17 mouse cellular contexts compared by ENCODE assay signal in genomic region chr6:34318636-34319035, GRCm38 (mm10). TPM values are rescaled to one million over a fixed set of nuclear protein-coding genes. Genes with fewer than 3 reads are reported as not detected.
DNase-seq lines count a peak whose midpoint lies in the region; ATAC-seq and TF ChIP-seq lines count a peak whose summit lies in the region.
"Had no signal": no experiment of that assay in that cellular context is flagged by ENCODE, and none has a peak within 500 bp of the region (broad histone marks: within the 10 kb centered on the region; RNA-seq: fewer than 3 reads in every experiment).

No protein-coding gene starts in this region.

- DNase-seq in heart, postnatal 4 days: no peak
- DNase-seq in thymus, adult 2 months: peak; percentile 32
- no peak for DNase-seq in thymus, adult 18-20 months
- peak; percentile 12 to 18 for DNase-seq in thymus, postnatal 10 days (ENCODE audit: low spot score in 2 of 2)
- no peak for DNase-seq in adrenal gland, adult 18-20 months (ENCODE audit: low spot score in 2 of 2)
- DNase-seq in layer of hippocampus, adult 9-11 months: no peak
- DNase-seq: gastrocnemius, postnatal 14 days; heart, adult 11 months; lung, adult 2 months; right cerebral cortex, postnatal 25 days had no signal

- H3K36me3 ChIP-seq in heart, embryonic 12.5 days: no peaks in the 10 kb centered on the region
- H3K36me3 ChIP-seq in thymus, adult 2 months (ENCODE audit: control insufficient read depth, insufficient read depth, low read length): no peaks in the 10 kb centered on the region
- H3K36me3 ChIP-seq: forebrain, embryonic 15.5 days; hindbrain, embryonic 13.5 days; limb, embryonic 12.5 days; liver, embryonic 12.5 days; midbrain, embryonic 12.5 days had no signal

- H3K9me3 ChIP-seq in heart, embryonic 12.5 days (replicated peaks): no peaks in the 10 kb centered on the region
- H3K9me3 ChIP-seq: embryonic facial prominence, embryonic 10.5 days; forebrain, embryonic 15.5 days; hindbrain, embryonic 13.5 days; limb, embryonic 12.5 days; liver, embryonic 12.5 days; midbrain, embryonic 12.5 days had no signal

- peaks cover 12% of the 10 kb centered on the region for H3K4me1 ChIP-seq in heart, embryonic 12.5 days (replicated peaks)
- peaks cover 3% of the 10 kb centered on the region for H3K4me1 ChIP-seq in thymus, adult 2 months (replicated peaks; ENCODE audit: control insufficient read depth, insufficient read depth, low read length)

- no peaks in the 10 kb centered on the region for H3K27me3 ChIP-seq in heart, embryonic 12.5 days (replicated peaks)
- no peaks in the 10 kb centered on the region for H3K27me3 ChIP-seq in thymus, adult 2 months (ENCODE audit: control insufficient read depth, insufficient read depth, low read length)
- H3K27me3 ChIP-seq: forebrain, embryonic 15.5 days; hindbrain, embryonic 13.5 days; limb, embryonic 12.5 days; liver, embryonic 12.5 days had no signal

- no peak overlapping the region for H3K27ac ChIP-seq in heart, embryonic 12.5 days (ENCODE audit: poor library complexity, severe bottlenecking)
- no peak overlapping the region for H3K27ac ChIP-seq in thymus, adult 2 months (ENCODE audit: control insufficient read depth, insufficient read depth, low read length)
- H3K27ac ChIP-seq: embryonic facial prominence, embryonic 10.5 days; forebrain, embryonic 15.5 days; hindbrain, embryonic 13.5 days; limb, embryonic 12.5 days; liver, embryonic 12.5 days; midbrain, embryonic 12.5 days had no signal

- H3K4me2 ChIP-seq in heart, embryonic 12.5 days: 0 out of 2 replicates have a peak overlapping the region, but pooled peaks have one; percentile 92
- H3K4me2 ChIP-seq: hindbrain, embryonic 13.5 days had no signal

- 57% methylated on average over 6 of the region's 6 CpGs for WGBS in heart, embryonic 12.5 days
- WGBS in thymus, adult 2 months: 24% methylated on average over 6 of the region's 6 CpGs

- no peak for TF ChIP-seq CTCF in thymus, adult 2 months (IDR thresholded peaks at IDR 0.05; ENCODE audit: borderline replicate concordance, control insufficient read depth, extremely low read depth, insufficient read depth, low read length, poor library complexity)

- H3K4me3 ChIP-seq in heart, embryonic 12.5 days: no peak overlapping the region
- no peak overlapping the region for H3K4me3 ChIP-seq in thymus, adult 2 months (ENCODE audit: control insufficient read depth, insufficient read depth, low read length)
- H3K4me3 ChIP-seq: hindbrain, embryonic 13.5 days; limb, embryonic 12.5 days; midbrain, embryonic 12.5 days had no signal

- ATAC-seq in heart, embryonic 12.5 days (ENCODE audit: insufficient number of reproducible peaks, low FRiP score): no peak
- ATAC-seq: forebrain, embryonic 15.5 days; liver, embryonic 12.5 days had no signal

- H3K9ac ChIP-seq in heart, embryonic 12.5 days: no peak overlapping the region
- H3K9ac ChIP-seq: forebrain, embryonic 15.5 days; hindbrain, embryonic 13.5 days; limb, embryonic 12.5 days; midbrain, embryonic 12.5 days had no signal

- TF ChIP-seq POLR2A in thymus, adult 2 months (IDR thresholded peaks at IDR 0.05; ENCODE audit: control insufficient read depth, extremely low read depth, insufficient read depth, low read length, poor library complexity): no peak

RNA-seq across cellular contexts. Expression of gene Akr1b3, which starts 1.4 kb away (rescaled TPM):
- 176 and 177 TPM in 2 replicates for polyA plus RNA-seq in heart, embryonic 12.5 days (2016; fragmentation: Nextera tagmentation; extraction: Ambion mirVana)
- 100 to 1,000 TPM; 142 to 151 TPM for total RNA-seq in heart, postnatal 4 days (2021)
- polyA plus RNA-seq in thymus, adult 2 months (2012; rRNA removed): 228 and 281 TPM in 2 replicates
- total RNA-seq in adrenal gland, adult 18-20 months (2021): 100 to 1,000 TPM; 302 to 310 TPM

RNA-seq across cellular contexts. Expression of gene Akr1b8, which starts 35.3 kb away (rescaled TPM):
- 15.3 and 16.0 TPM in 2 replicates for polyA plus RNA-seq in heart, embryonic 12.5 days (2016; fragmentation: Nextera tagmentation; extraction: Ambion mirVana)
- 1 to 10 TPM; 7.0 to 8.0 TPM for total RNA-seq in heart, postnatal 4 days (2021)
- 1.2 and 1.4 TPM in 2 replicates for polyA plus RNA-seq in thymus, adult 2 months (2012; rRNA removed)
- 100 to 1,000 TPM; 227 to 304 TPM for total RNA-seq in adrenal gland, adult 18-20 months (2021)

Comparison
In these comparisons a context has a peak if more than half of its experiments do, and no peak if none do; other contexts are left out.
1. DNase-seq: peak in thymus, adult 2 months (single experiment) and thymus, postnatal 10 days (2 of 2); none in heart, postnatal 4 days (single experiment), thymus, adult 18-20 months (0 of 2), adrenal gland, adult 18-20 months (0 of 2) and layer of hippocampus, adult 9-11 months (single experiment).
2. RNA of gene Akr1b8, which starts 35.3 kb away (total RNA-seq): 227 to 304 TPM in adrenal gland, adult 18-20 months; 7.0 to 8.0 TPM in heart, postnatal 4 days; every median in the first group is over 10 times any median in the second.